In the genomic region with DNA sequence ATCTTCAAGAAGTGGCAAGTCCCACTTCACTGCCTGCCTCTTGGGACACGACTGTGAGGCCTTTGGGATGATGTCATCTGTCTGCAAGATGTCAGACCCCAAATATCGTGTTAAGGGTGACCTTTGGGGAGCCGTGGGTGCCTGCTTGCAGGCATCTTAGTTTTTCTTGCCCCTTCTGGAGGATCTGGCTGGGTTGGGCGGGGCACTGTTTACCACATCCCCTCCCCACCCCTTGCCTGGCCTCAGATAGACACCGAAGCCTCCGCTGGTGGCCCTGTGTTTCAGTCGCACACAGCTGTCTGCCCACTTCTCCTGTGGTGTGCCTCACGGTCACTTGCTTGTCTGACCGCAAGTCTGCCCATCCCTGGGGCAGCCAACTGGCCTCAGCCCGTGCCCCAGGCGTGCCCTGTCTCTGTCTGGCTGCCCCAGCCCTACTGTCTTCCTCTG, we compare ENCODE assay signal across 11 mouse cellular contexts. TPM values are rescaled to one million over a fixed set of nuclear protein-coding genes. Genes with fewer than 3 reads are reported as not detected.
DNase-seq lines count a peak whose midpoint lies in the region; ATAC-seq and TF ChIP-seq lines count a peak whose summit lies in the region.
"Had no signal": no experiment of that assay in that cellular context is flagged by ENCODE, and none has a peak within 500 bp of the region (broad histone marks: within the 10 kb centered on the region; RNA-seq: fewer than 3 reads in every experiment).

A gene (plus strand): TSS at position 245 of the 447 bp plus-strand sequence.

- no peaks in the 10 kb centered on the region for H3K9me3 ChIP-seq in heart, postnatal 0 days (replicated peaks; ENCODE audit: control insufficient read depth, low read length)
- H3K9me3 ChIP-seq in heart, embryonic 11.5 days (replicated peaks; ENCODE audit: control insufficient read depth, low read length), result no peaks in the 10 kb centered on the region
- no peaks in the 10 kb centered on the region for H3K9me3 ChIP-seq in forebrain, embryonic 16.5 days (ENCODE audit: control insufficient read depth, low read length)
- H3K9me3 ChIP-seq: liver, embryonic 15.5 days had no signal

- no peak for TF ChIP-seq EP300 in heart, postnatal 0 days (IDR thresholded peaks at IDR 0.05; ENCODE audit: low read depth)

- H3K27ac ChIP-seq in heart, postnatal 0 days (ENCODE audit: low read depth), result no peak within 1 kb of the TSS
- H3K27ac ChIP-seq in heart, embryonic 11.5 days (ENCODE audit: low read depth, low read length), result no peak within 1 kb of the TSS
- H3K27ac ChIP-seq in olfactory bulb, adult 2 months (ENCODE audit: insufficient read depth, low read depth, low read length), result no peak within 1 kb of the TSS
- no peak within 1 kb of the TSS for H3K27ac ChIP-seq in forebrain, embryonic 16.5 days (ENCODE audit: low read length)
- H3K27ac ChIP-seq: hindbrain, embryonic 14.5 days; liver, embryonic 15.5 days had no signal

- peak within 1 kb of the TSS; percentile 19; the same call in 1 of the 2 replicates for H3K4me3 ChIP-seq in heart, postnatal 0 days (ENCODE audit: low read depth, low read length)
- no peak within 1 kb of the TSS for H3K4me3 ChIP-seq in heart, embryonic 11.5 days (ENCODE audit: low read depth, low read length)
- no peak within 1 kb of the TSS for H3K4me3 ChIP-seq in olfactory bulb, adult 2 months (ENCODE audit: insufficient read depth, low read depth, low read length)
- no peak within 1 kb of the TSS for H3K4me3 ChIP-seq in forebrain, embryonic 16.5 days (replicated peaks; ENCODE audit: low read length)
- H3K4me3 ChIP-seq: liver, embryonic 15.5 days had no signal

- H3K9ac ChIP-seq in heart, postnatal 0 days (replicated peaks; ENCODE audit: low read depth, low read length), result no peak within 1 kb of the TSS
- no peak within 1 kb of the TSS for H3K9ac ChIP-seq in heart, embryonic 11.5 days (ENCODE audit: low read depth, low read length)
- H3K9ac ChIP-seq in forebrain, embryonic 16.5 days (replicated peaks; ENCODE audit: low read depth, low read length), result no peak within 1 kb of the TSS
- H3K9ac ChIP-seq: forebrain, postnatal 0 days; hindbrain, embryonic 14.5 days; liver, embryonic 15.5 days had no signal

- ATAC-seq in heart, postnatal 0 days (ENCODE audit: insufficient read depth, low read depth), result no peak
- ATAC-seq in heart, embryonic 11.5 days (replicated peaks; ENCODE audit: insufficient number of reproducible peaks, low FRiP score, low TSS enrichment), result no peak; the same call in 1 of the 2 replicates
- ATAC-seq in hematopoietic stem cell, adult 5-6 weeks (replicated peaks in 1 of 2; ENCODE audit: insufficient read depth in 1 of 2, low FRiP score in 2 of 2, low TSS enrichment in 1 of 2, low read depth in 1 of 2, poor library complexity in 2 of 2, severe bottlenecking in 2 of 2), result peak; percentile 56 to 62
- ATAC-seq in forebrain, embryonic 16.5 days, result no peak
- ATAC-seq: forebrain, postnatal 0 days had no signal

- H3K36me3 ChIP-seq in heart, postnatal 0 days (replicated peaks; ENCODE audit: control insufficient read depth, insufficient read depth, low read length), result no peaks in the 10 kb centered on the region
- no peaks in the 10 kb centered on the region for H3K36me3 ChIP-seq in heart, embryonic 11.5 days (ENCODE audit: control insufficient read depth, insufficient read depth, low read length)
- no peaks in the 10 kb centered on the region for H3K36me3 ChIP-seq in forebrain, embryonic 16.5 days (ENCODE audit: control insufficient read depth, insufficient read depth)
- H3K36me3 ChIP-seq: liver, embryonic 15.5 days had no signal

- peak within 1 kb of the TSS; percentile 3; the same call in 1 of the 2 replicates for H3K4me2 ChIP-seq in heart, postnatal 0 days (ENCODE audit: low read depth, low read length)
- no peak within 1 kb of the TSS for H3K4me2 ChIP-seq in heart, embryonic 11.5 days
- no peak within 1 kb of the TSS for H3K4me2 ChIP-seq in forebrain, embryonic 16.5 days (ENCODE audit: low read length)
- H3K4me2 ChIP-seq: hindbrain, embryonic 14.5 days; liver, embryonic 15.5 days had no signal

- TF ChIP-seq CTCF in heart, postnatal 0 days (IDR thresholded peaks at IDR 0.05; ENCODE audit: low read depth), result no peak
- TF ChIP-seq CTCF in olfactory bulb, adult 2 months (IDR thresholded peaks at IDR 0.05; ENCODE audit: insufficient read depth, low read depth, low read length), result no peak

- no peaks in the 10 kb centered on the region for H3K27me3 ChIP-seq in heart, postnatal 0 days (ENCODE audit: control insufficient read depth, insufficient read depth, low read length)
- H3K27me3 ChIP-seq in heart, embryonic 11.5 days (ENCODE audit: control insufficient read depth, insufficient read depth, low read length), result no peaks in the 10 kb centered on the region
- no peaks in the 10 kb centered on the region for H3K27me3 ChIP-seq in forebrain, embryonic 16.5 days (replicated peaks; ENCODE audit: control insufficient read depth, insufficient read depth, low read length)

- 55% methylated on average over 11 of the region's 11 CpGs for WGBS in heart, postnatal 0 days
- WGBS in heart, embryonic 11.5 days (ENCODE audit: insufficient replicate concordance), result 56% methylated on average over 11 of the region's 11 CpGs
- 78% methylated on average over 11 of the region's 11 CpGs for WGBS in olfactory bulb, adult 2 months
- 75% methylated on average over 11 of the region's 11 CpGs for WGBS in forebrain, embryonic 16.5 days

- no peaks in the 10 kb centered on the region for H3K4me1 ChIP-seq in heart, postnatal 0 days (ENCODE audit: control insufficient read depth, insufficient read depth)
- H3K4me1 ChIP-seq in heart, embryonic 11.5 days (ENCODE audit: control insufficient read depth, insufficient read depth, low read length), result peaks cover 10% of the 10 kb centered on the region; the same call in 1 of the 2 replicates
- H3K4me1 ChIP-seq in olfactory bulb, adult 2 months (ENCODE audit: control insufficient read depth, insufficient read depth, low read length), result no peaks in the 10 kb centered on the region
- no peaks in the 10 kb centered on the region for H3K4me1 ChIP-seq in forebrain, embryonic 16.5 days (replicated peaks; ENCODE audit: control insufficient read depth, insufficient read depth, low read length)

- DNase-seq in heart, postnatal 0 days (ENCODE audit: low spot score), result no peak
- DNase-seq in A20 (ENCODE audit: low read depth, low spot score), result peak; percentile 89
- DNase-seq in urinary bladder, adult 18-20 months (ENCODE audit: low spot score in 2 of 2), result no peak
- no peak for DNase-seq in Muller cell, postnatal 12 days (ENCODE audit: inconsistent ontology term)
- DNase-seq: forebrain, postnatal 0 days had no signal

- no peak for TF ChIP-seq POLR2A in olfactory bulb, adult 2 months (IDR thresholded peaks at IDR 0.05; ENCODE audit: insufficient read depth, low read depth, low read length)

RNA-seq across cellular contexts. Expression of the gene that starts here (rescaled TPM):
- 0.19 TPM in 1 of 2 replicates, not detected in the other for total RNA-seq in heart, postnatal 0 days (2014; rRNA removed; ENCODE audit: low replicate concordance)
- 0.12 and 0.19 TPM in 2 replicates for polyA plus RNA-seq in heart, postnatal 0 days (2015; fragmentation: Nextera tagmentation; extraction: Ambion mirVana)
- 0.10 TPM in 1 of 2 replicates, not detected in the other for polyA plus RNA-seq in heart, embryonic 11.5 days (2014; fragmentation: Nextera tagmentation; extraction: Ambion mirVana)
- 10.3 and 18.1 TPM in 2 replicates for total RNA-seq in hematopoietic stem cell, adult 5-6 weeks (2017)
- not detected in 2 replicates for polyA plus RNA-seq in olfactory bulb, adult 2 months (2012; ENCODE audit: insufficient read depth, insufficient read length, low replicate concordance, missing spikeins)
- polyA plus RNA-seq in forebrain, embryonic 16.5 days (2015; fragmentation: Nextera tagmentation; extraction: Ambion mirVana), result 0.22 and 0.37 TPM in 2 replicates

Comparison
In these comparisons a context has a peak if more than half of its experiments do, and no peak if none do; other contexts are left out.
1. ATAC-seq: peak in hematopoietic stem cell, adult 5-6 weeks (2 of 2); none in heart, postnatal 0 days (single experiment), heart, embryonic 11.5 days (single experiment) and forebrain, embryonic 16.5 days (single experiment).